Mouse (Mus musculus): Measurements from ENCODE around the gene Cetn3.

The Cetn3 gene

GRCm38 (mm10) chr13:81824576-81825330, 41.9 kb downstream of the Cetn3 start:
- no peak for DNase-seq

GRCm38 (mm10) chr13:81828486-81828885, 45.6 kb downstream of the Cetn3 start:
- no peak for DNase-seq

GRCm38 (mm10) chr13:81831838-81832237, 49.0 kb downstream of the Cetn3 start:
- no peak for DNase-seq

- DNase-seq = no peak
Observed at GRCm38 (mm10) chr13:81836386-81837177, 53.7 kb downstream of the Cetn3 start.

- DNase-seq = no peak
Observed at GRCm38 (mm10) chr13:81838016-81838415, 55.1 kb downstream of the Cetn3 start.

GRCm38 (mm10) chr13:81838948-81839347, 56.1 kb downstream of the Cetn3 start:
- no peak for DNase-seq

- DNase-seq = no peak
Observed at GRCm38 (mm10) chr13:81840246-81840645, 57.4 kb downstream of the Cetn3 start.

GRCm38 (mm10) chr13:81840646-81841045, 57.8 kb downstream of the Cetn3 start:
- DNase-seq = no peak

- DNase-seq = no peak
Observed at GRCm38 (mm10) chr13:81842278-81842677, 59.4 kb downstream of the Cetn3 start.

Measured in kidney, adult 9 months (tissue).